Mouse (Mus musculus): ENCODE results near the gene Ano4. TPM values are rescaled to one million over a fixed set of nuclear protein-coding genes. Genes with fewer than 3 reads are reported as not detected.

The Ano4 gene
- total and polyA plus RNA-seq, 3 experiments: 0.33 TPM; not detected in 2

GRCm38 (mm10) chr10:89044166-89044565, 300.4 kb downstream of the Ano4 start:
- no peak for ATAC-seq (ENCODE audit: extremely low read depth, insufficient number of reproducible peaks, low FRiP score, poor library complexity, severe bottlenecking)
- no peak for DNase-seq (ENCODE audit: low spot score)
- TF ChIP-seq TAL1 (conservative IDR thresholded peaks at IDR 0.05; ENCODE audit: low read depth, low read length) (no peak), POLR2AphosphoS5 (IDR thresholded peaks at IDR 0.05; ENCODE audit: insufficient replicate concordance, low read depth, low read length) (no peak), CTCF (IDR thresholded peaks at IDR 0.05; ENCODE audit: low read depth, low read length) (no peak)
- 0 out of 2 replicates have a peak, but pooled peaks cover 2% of the 10 kb centered on the region for H3K9me3 ChIP-seq (replicated peaks)
- no peak overlapping the region for H3K4me3 ChIP-seq (ENCODE audit: low read depth, low read length)
- H3K36me3 ChIP-seq (replicated peaks): no peaks in the 10 kb centered on the region
- H3K27me3 ChIP-seq (ENCODE audit: insufficient read depth, low read length): no peaks in the 10 kb centered on the region
- no peaks in the 10 kb centered on the region for H3K4me1 ChIP-seq (ENCODE audit: insufficient read depth, low read depth, low read length)

GRCm38 (mm10) chr10:89018926-89019325, 325.6 kb downstream of the Ano4 start:
- no peaks in the 10 kb centered on the region for H3K4me1 ChIP-seq (ENCODE audit: insufficient read depth, low read depth, low read length)

GRCm38 (mm10) chr10:89008303-89008702, 336.3 kb downstream of the Ano4 start:
- Histone ChIP-seq H3K9me3 (replicated peaks) (no peaks in the 10 kb centered on the region), H3K27me3 (ENCODE audit: insufficient read depth, low read length) (no peaks in the 10 kb centered on the region), H3K4me1 (ENCODE audit: insufficient read depth, low read depth, low read length) (no peaks in the 10 kb centered on the region), H3K36me3 (replicated peaks) (no peaks in the 10 kb centered on the region), H3K4me3 (ENCODE audit: low read depth, low read length) (no peak overlapping the region)
- ATAC-seq (ENCODE audit: extremely low read depth, insufficient number of reproducible peaks, low FRiP score, poor library complexity, severe bottlenecking): no peak
- TF ChIP-seq GATA2 (IDR thresholded peaks at IDR 0.05; ENCODE audit: borderline replicate concordance, low read depth, low read length) (no peak), GATA1 (IDR thresholded peaks at IDR 0.05; ENCODE audit: borderline replicate concordance, low read length) (no peak), POLR2AphosphoS5 (IDR thresholded peaks at IDR 0.05; ENCODE audit: insufficient replicate concordance, low read depth, low read length) (no peak), TAL1 (conservative IDR thresholded peaks at IDR 0.05; ENCODE audit: low read depth, low read length) (no peak), CTCF (IDR thresholded peaks at IDR 0.05; ENCODE audit: low read depth, low read length) (no peak)
- no peak for DNase-seq (ENCODE audit: low spot score)

More at GRCm38 (mm10) chr10:89018926-89019325, 325.6 kb downstream of the Ano4 start:
- no peak overlapping the region for H3K4me3 ChIP-seq (ENCODE audit: low read depth, low read length)
- H3K36me3 ChIP-seq (replicated peaks): no peaks in the 10 kb centered on the region
- ATAC-seq (ENCODE audit: extremely low read depth, insufficient number of reproducible peaks, low FRiP score, poor library complexity, severe bottlenecking) (no peak), DNase-seq (ENCODE audit: low spot score) (no peak)
- no peaks in the 10 kb centered on the region for H3K9me3 ChIP-seq (replicated peaks)
- H3K27me3 ChIP-seq (ENCODE audit: insufficient read depth, low read length): no peaks in the 10 kb centered on the region
- no peak for TF ChIP-seq CTCF (IDR thresholded peaks at IDR 0.05; ENCODE audit: low read depth, low read length)
- no peak for TF ChIP-seq POLR2AphosphoS5 (IDR thresholded peaks at IDR 0.05; ENCODE audit: insufficient replicate concordance, low read depth, low read length)
- no peak for TF ChIP-seq GATA2 (IDR thresholded peaks at IDR 0.05; ENCODE audit: borderline replicate concordance, low read depth, low read length)
- no peak for TF ChIP-seq TAL1 (conservative IDR thresholded peaks at IDR 0.05; ENCODE audit: low read depth, low read length)
- TF ChIP-seq GATA1 (IDR thresholded peaks at IDR 0.05; ENCODE audit: borderline replicate concordance, low read length): no peak

- Histone ChIP-seq H3K9me3 (replicated peaks) (no peaks in the 10 kb centered on the region), H3K4me3 (ENCODE audit: low read depth, low read length) (no peak overlapping the region), H3K36me3 (replicated peaks) (no peaks in the 10 kb centered on the region), H3K4me1 (ENCODE audit: insufficient read depth, low read depth, low read length) (no peaks in the 10 kb centered on the region), H3K27me3 (ENCODE audit: insufficient read depth, low read length) (no peaks in the 10 kb centered on the region)
- DNase-seq (ENCODE audit: low spot score) (no peak), ATAC-seq (ENCODE audit: extremely low read depth, insufficient number of reproducible peaks, low FRiP score, poor library complexity, severe bottlenecking) (no peak)
- no peak for TF ChIP-seq POLR2AphosphoS5 (IDR thresholded peaks at IDR 0.05; ENCODE audit: insufficient replicate concordance, low read depth, low read length)
- no peak for TF ChIP-seq TAL1 (conservative IDR thresholded peaks at IDR 0.05; ENCODE audit: low read depth, low read length)
- no peak for TF ChIP-seq CTCF (IDR thresholded peaks at IDR 0.05; ENCODE audit: low read depth, low read length)
- TF ChIP-seq GATA1 (IDR thresholded peaks at IDR 0.05; ENCODE audit: borderline replicate concordance, low read length): no peak
- TF ChIP-seq GATA2 (IDR thresholded peaks at IDR 0.05; ENCODE audit: borderline replicate concordance, low read depth, low read length): no peak
Measured at GRCm38 (mm10) chr10:89004518-89004917, 340.0 kb downstream of the Ano4 start.

- H3K9me3 ChIP-seq (replicated peaks): no peaks in the 10 kb centered on the region
- no peaks in the 10 kb centered on the region for H3K36me3 ChIP-seq (replicated peaks)
- DNase-seq (ENCODE audit: low spot score) (no peak), ATAC-seq (ENCODE audit: extremely low read depth, insufficient number of reproducible peaks, low FRiP score, poor library complexity, severe bottlenecking) (no peak)
- no peaks in the 10 kb centered on the region for H3K4me1 ChIP-seq (ENCODE audit: insufficient read depth, low read depth, low read length)
- no peaks in the 10 kb centered on the region for H3K27me3 ChIP-seq (ENCODE audit: insufficient read depth, low read length)
- TF ChIP-seq TAL1 (conservative IDR thresholded peaks at IDR 0.05; ENCODE audit: low read depth, low read length) (no peak), GATA1 (IDR thresholded peaks at IDR 0.05; ENCODE audit: borderline replicate concordance, low read length) (no peak), POLR2AphosphoS5 (IDR thresholded peaks at IDR 0.05; ENCODE audit: insufficient replicate concordance, low read depth, low read length) (no peak), GATA2 (IDR thresholded peaks at IDR 0.05; ENCODE audit: borderline replicate concordance, low read depth, low read length) (no peak), CTCF (IDR thresholded peaks at IDR 0.05; ENCODE audit: low read depth, low read length) (no peak)
- H3K4me3 ChIP-seq (ENCODE audit: low read depth, low read length): no peak overlapping the region
Measured at GRCm38 (mm10) chr10:88986925-88987324, 357.6 kb downstream of the Ano4 start.

- no peak for DNase-seq (ENCODE audit: low spot score)
Measured at GRCm38 (mm10) chr10:88983444-88983843, 361.1 kb downstream of the Ano4 start.

More at GRCm38 (mm10) chr10:88983444-88983843, 361.1 kb downstream of the Ano4 start:
- Histone ChIP-seq H3K36me3 (replicated peaks) (no peaks in the 10 kb centered on the region), H3K9me3 (replicated peaks) (no peaks in the 10 kb centered on the region), H3K27me3 (ENCODE audit: insufficient read depth, low read length) (no peaks in the 10 kb centered on the region), H3K4me1 (ENCODE audit: insufficient read depth, low read depth, low read length) (no peaks in the 10 kb centered on the region), H3K4me3 (ENCODE audit: low read depth, low read length) (no peak overlapping the region)
- TF ChIP-seq TAL1 (conservative IDR thresholded peaks at IDR 0.05; ENCODE audit: low read depth, low read length) (no peak), POLR2AphosphoS5 (IDR thresholded peaks at IDR 0.05; ENCODE audit: insufficient replicate concordance, low read depth, low read length) (no peak), GATA1 (IDR thresholded peaks at IDR 0.05; ENCODE audit: borderline replicate concordance, low read length) (no peak), CTCF (IDR thresholded peaks at IDR 0.05; ENCODE audit: low read depth, low read length) (no peak), GATA2 (IDR thresholded peaks at IDR 0.05; ENCODE audit: borderline replicate concordance, low read depth, low read length) (no peak)
- ATAC-seq (ENCODE audit: extremely low read depth, insufficient number of reproducible peaks, low FRiP score, poor library complexity, severe bottlenecking): no peak
